11 mouse cellular contexts compared by ENCODE assay signal in the genomic region with DNA sequence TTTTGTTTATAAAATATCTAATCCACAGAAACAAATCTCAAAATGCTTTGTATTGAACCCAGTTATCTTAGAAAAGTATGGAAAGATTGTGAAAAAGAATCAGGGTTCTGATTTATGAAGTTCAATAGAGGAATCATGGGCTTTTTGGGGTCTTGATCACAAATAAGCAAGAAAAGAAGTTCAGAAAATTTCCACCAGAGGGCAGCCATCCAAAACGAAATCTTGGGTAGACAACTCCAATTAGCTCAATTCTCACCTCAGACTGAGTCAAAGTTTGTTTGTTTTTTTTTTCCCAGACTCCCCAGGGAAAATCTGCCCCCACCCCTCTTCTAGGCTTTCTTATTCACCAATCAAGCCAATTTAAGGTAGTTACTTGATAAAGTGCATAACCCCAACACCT. TPM values are rescaled to one million over a fixed set of nuclear protein-coding genes. Genes with fewer than 3 reads are reported as not detected.
DNase-seq lines count a peak whose midpoint lies in the region; TF ChIP-seq lines count a peak whose summit lies in the region.
"Had no signal": no experiment of that assay in that cellular context is flagged by ENCODE, and none has a peak within 500 bp of the region (broad histone marks: within the 10 kb centered on the region; RNA-seq: fewer than 3 reads in every experiment).

No protein-coding gene starts in this region.

- H3K9me3 ChIP-seq in MEL (replicated peaks; ENCODE audit: insufficient read depth, low read length) = no peaks in the 10 kb centered on the region
- H3K9me3 ChIP-seq: G1E had no signal

- H3K36me3 ChIP-seq in MEL (ENCODE audit: control insufficient read depth in 1 of 2, insufficient read depth in 2 of 2, low read length in 2 of 2) = no peaks in the 10 kb centered on the region
- no peaks in the 10 kb centered on the region for H3K36me3 ChIP-seq in splenic B cell, adult 2 months (ENCODE audit: control insufficient read depth, insufficient read depth, low read length, poor library complexity, severe bottlenecking)
- H3K36me3 ChIP-seq: G1E had no signal

- WGBS in cerebellum, adult 2 months = 12% methylated on average over 1 of the region's 1 CpGs

- TF ChIP-seq POLR2A in cerebellum, adult 2 months (IDR thresholded peaks at IDR 0.05; ENCODE audit: borderline replicate concordance, insufficient read depth, low read length) = no peak
- no peak for TF ChIP-seq POLR2A in MEL (IDR thresholded peaks at IDR 0.05; ENCODE audit: control insufficient read depth in 1 of 2, insufficient read depth in 1 of 2, low read depth in 1 of 2, low read length in 2 of 2, poor library complexity in 1 of 2)

- H3K27ac ChIP-seq in cerebellum, adult 2 months (ENCODE audit: insufficient read depth, low read length) = no peak overlapping the region
- H3K27ac ChIP-seq in layer of hippocampus, adult 2 months = no peak overlapping the region
- no peak overlapping the region for H3K27ac ChIP-seq in MEL (ENCODE audit: control insufficient read depth, low read depth, low read length)

- TF ChIP-seq RAD21 in MEL (IDR thresholded peaks at IDR 0.05; ENCODE audit: low read depth, low read length) = peak; percentile 19; the same call in 1 of the 2 replicates

- no peaks in the 10 kb centered on the region for H3K79me2 ChIP-seq in MEL (ENCODE audit: control insufficient read depth, insufficient read depth, low read length, poor library complexity)

- H3K9ac ChIP-seq in MEL (ENCODE audit: control insufficient read depth, low read depth, low read length, poor library complexity, severe bottlenecking) = no peak overlapping the region

- peak; percentile 64 to 75 for DNase-seq in cerebellum, postnatal 10 days
- no peak for DNase-seq in cerebellum, adult 2 months
- peak; percentile 18 to 53 for DNase-seq in layer of hippocampus, adult 2 months (ENCODE audit: low spot score in 2 of 2)
- DNase-seq in layer of hippocampus, adult 9-11 months = no peak
- peak; percentile 18 for DNase-seq in MEL (ENCODE audit: low read depth, low spot score)
- peak; percentile 17 for DNase-seq in layer of hippocampus, adult 9-10 months (ENCODE audit: low spot score)
- peak; percentile 73 for DNase-seq in splenic B cell, adult 2 months (ENCODE audit: low read depth, low spot score)
- DNase-seq in yolk sac, embryonic 10.5 days (ENCODE audit: low spot score) = no peak

- TF ChIP-seq EP300 in MEL (IDR thresholded peaks at IDR 0.05; ENCODE audit: low read depth in 1 of 2, low read length in 2 of 2) = no peak

- no peak overlapping the region for H3K4me3 ChIP-seq in cerebellum, adult 2 months (replicated peaks; ENCODE audit: insufficient read depth, low read depth, low read length)
- H3K4me3 ChIP-seq in layer of hippocampus, adult 2 months = no peak overlapping the region
- no peak overlapping the region for H3K4me3 ChIP-seq in MEL (ENCODE audit: control insufficient read depth in 1 of 2, insufficient read depth in 1 of 2, low read depth in 2 of 2, low read length in 2 of 2)

- no peaks in the 10 kb centered on the region for H3K27me3 ChIP-seq in cerebellum, adult 2 months (ENCODE audit: control insufficient read depth, insufficient read depth, low read length)
- no peaks in the 10 kb centered on the region for H3K27me3 ChIP-seq in MEL (ENCODE audit: control insufficient read depth in 1 of 2, insufficient read depth in 2 of 2, low read length in 2 of 2)
- no peaks in the 10 kb centered on the region for H3K27me3 ChIP-seq in splenic B cell, adult 2 months (ENCODE audit: control insufficient read depth, insufficient read depth, low read length, poor library complexity, severe bottlenecking)

- H3K4me1 ChIP-seq in cerebellum, adult 2 months (ENCODE audit: control insufficient read depth, insufficient read depth, low read length) = no peaks in the 10 kb centered on the region
- no peaks in the 10 kb centered on the region for H3K4me1 ChIP-seq in MEL (ENCODE audit: control insufficient read depth in 1 of 2, insufficient read depth in 2 of 2, low read length in 2 of 2)

- no peak for TF ChIP-seq CTCF in cerebellum, adult 2 months (IDR thresholded peaks at IDR 0.05; ENCODE audit: borderline replicate concordance, insufficient read depth, low read depth, low read length)
- TF ChIP-seq CTCF in layer of hippocampus, adult 2 months (conservative IDR thresholded peaks at IDR 0.05) = peak; percentile 84
- peak in 2 of 3 experiments; percentile 12 to 36; a peak in 2 of 6 replicates for TF ChIP-seq CTCF in MEL (IDR thresholded peaks at IDR 0.05 in 2 of 3, conservative IDR thresholded peaks at IDR 0.05 in 1 of 3; ENCODE audit: control insufficient read depth in 1 of 3, insufficient read depth in 1 of 3, low read depth in 2 of 3, low read length in 3 of 3, poor library complexity in 1 of 3, severe bottlenecking in 1 of 3)

TF ChIP-seq in MEL, 35 proteins besides CTCF, POLR2A, EP300 and RAD21:
- TF ChIP-seq POLR2AphosphoS2 (IDR thresholded peaks at IDR 0.05; ENCODE audit: low read length) (no peak), SMC3 (IDR thresholded peaks at IDR 0.05; ENCODE audit: low read depth, low read length) (peak; percentile 42)

RNA-seq across cellular contexts. Expression of gene Psd4, which starts 9.7 kb away (rescaled TPM):
- polyA plus RNA-seq in cerebellum, adult 2 months (2012; rRNA removed) = 0.30 and 0.79 TPM in 2 replicates
- total RNA-seq in layer of hippocampus, adult 2 months (2021) = 1 to 10 TPM in 1 of 2 experiments, under 1 TPM in 1; 0.64 to 1.3 TPM
- total RNA-seq in MEL (2012; rRNA removed) = not detected in 2 replicates
- polyA plus RNA-seq in MEL (2012; ENCODE audit: insufficient read depth in 1 of 2, insufficient read length in 2 of 2, low read depth in 1 of 2, low replicate concordance in 2 of 2, missing spikeins in 1 of 2) = under 1 TPM in 1 of 2 experiments, not detected in 1; 0.11 TPM

RNA-seq across cellular contexts. Expression of gene Il1rn, which starts 21.0 kb away (rescaled TPM):
- polyA plus RNA-seq in cerebellum, adult 2 months (2012; rRNA removed) = not detected in 2 replicates
- not detected for total RNA-seq in layer of hippocampus, adult 2 months (2021)
- not detected in 2 replicates for total RNA-seq in MEL (2012; rRNA removed)
- not detected for polyA plus RNA-seq in MEL (2012; ENCODE audit: insufficient read depth in 1 of 2, insufficient read length in 2 of 2, low read depth in 1 of 2, low replicate concordance in 2 of 2, missing spikeins in 1 of 2)
- total RNA-seq: layer of hippocampus, postnatal 36 days had no signal
- polyA plus RNA-seq: G1E; neural tube, embryonic 14.5 days had no signal

Comparison
In these comparisons a context has a peak if more than half of its experiments do, and no peak if none do; other contexts are left out.
1. DNase-seq: peak in cerebellum, postnatal 10 days (2 of 2), layer of hippocampus, adult 2 months (2 of 2), MEL (single experiment), layer of hippocampus, adult 9-10 months (single experiment) and splenic B cell, adult 2 months (single experiment); none in cerebellum, adult 2 months (0 of 2), layer of hippocampus, adult 9-11 months (single experiment) and yolk sac, embryonic 10.5 days (single experiment).